Mouse (Mus musculus): ENCODE results near the gene Nkain2.

DNA sequence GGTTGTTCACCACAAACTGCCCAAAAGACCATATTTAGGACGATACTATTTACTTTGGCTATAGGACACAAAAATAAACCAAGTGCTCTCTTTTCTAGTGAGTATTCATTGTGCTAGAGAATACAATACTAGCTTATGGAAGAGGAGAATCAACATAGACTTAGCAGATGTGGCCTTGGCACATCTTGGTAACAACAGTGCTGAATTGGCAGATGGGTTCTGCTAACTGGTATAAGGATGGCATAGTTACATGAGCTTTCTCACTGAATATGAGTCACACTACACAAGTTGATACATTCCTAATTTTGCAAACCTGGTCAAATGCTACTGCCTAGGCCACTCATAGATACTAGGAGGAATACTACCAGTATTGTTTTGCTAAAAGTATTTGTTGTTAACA, 489.3 kb downstream of the Nkain2 start:
- TF ChIP-seq CTCF (IDR thresholded peaks at IDR 0.05; ENCODE audit: insufficient read depth, low read depth, low read length) (no peak), POLR2A (IDR thresholded peaks at IDR 0.05; ENCODE audit: insufficient read depth, low read depth, low read length) (no peak)

All from olfactory bulb, adult 2 months (tissue).